8 mouse cellular contexts compared by ENCODE assay signal in genomic region chr17:31833752-31834151, GRCm38 (mm10). TPM values are rescaled to one million over a fixed set of nuclear protein-coding genes. Genes with fewer than 3 reads are reported as not detected.
DNase-seq lines count a peak whose midpoint lies in the region; ATAC-seq and TF ChIP-seq lines count a peak whose summit lies in the region.

No protein-coding gene starts in this region.

- TF ChIP-seq CTCF in thymus, adult 2 months (IDR thresholded peaks at IDR 0.05; ENCODE audit: borderline replicate concordance, control insufficient read depth, extremely low read depth, insufficient read depth, low read length, poor library complexity) = no peak

- ATAC-seq in liver, embryonic 13.5 days (ENCODE audit: low read depth) = no peak

- DNase-seq in adrenal gland, adult (ENCODE audit: inconsistent age in 2 of 2, low spot score in 1 of 2) = peak; percentile 44 to 69
- no peak for DNase-seq in adrenal gland, adult 18-20 months (ENCODE audit: low spot score in 2 of 2)
- DNase-seq in thymus, adult 2 months = no peak
- DNase-seq in thymus, postnatal 0 days (ENCODE audit: low spot score) = no peak
- no peak for DNase-seq in liver, embryonic 13.5 days
- peak; percentile 43 for DNase-seq in urinary bladder, postnatal 25 days (ENCODE audit: low spot score)
- no peak for DNase-seq in frontal cortex, postnatal 10 days (ENCODE audit: low spot score in 2 of 2)
- no peak for DNase-seq in frontal cortex, postnatal 25 days (ENCODE audit: low spot score in 2 of 2)

- H3K9me3 ChIP-seq in liver, embryonic 13.5 days (replicated peaks) = no peaks in the 10 kb centered on the region

- TF ChIP-seq POLR2A in thymus, adult 2 months (IDR thresholded peaks at IDR 0.05; ENCODE audit: control insufficient read depth, extremely low read depth, insufficient read depth, low read length, poor library complexity) = no peak

- H3K4me3 ChIP-seq in thymus, adult 2 months (ENCODE audit: control insufficient read depth, insufficient read depth, low read length) = no peak overlapping the region
- H3K4me3 ChIP-seq in liver, embryonic 13.5 days (replicated peaks) = no peak overlapping the region

- peak overlapping the region; percentile 43; the same call in 1 of the 2 replicates for H3K27ac ChIP-seq in thymus, adult 2 months (ENCODE audit: control insufficient read depth, insufficient read depth, low read length)
- H3K27ac ChIP-seq in liver, embryonic 13.5 days = peak overlapping the region; percentile 29; the same call in 1 of the 2 replicates

- peaks cover 40% of the 10 kb centered on the region for H3K4me1 ChIP-seq in thymus, adult 2 months (replicated peaks; ENCODE audit: control insufficient read depth, insufficient read depth, low read length)
- H3K4me1 ChIP-seq in liver, embryonic 13.5 days (replicated peaks) = peaks cover 35% of the 10 kb centered on the region

- H3K27me3 ChIP-seq in thymus, adult 2 months (ENCODE audit: control insufficient read depth, insufficient read depth, low read length) = no peaks in the 10 kb centered on the region
- no peaks in the 10 kb centered on the region for H3K27me3 ChIP-seq in liver, embryonic 13.5 days

- H3K36me3 ChIP-seq in thymus, adult 2 months (ENCODE audit: control insufficient read depth, insufficient read depth, low read length) = no peaks in the 10 kb centered on the region
- H3K36me3 ChIP-seq in liver, embryonic 13.5 days = no peaks in the 10 kb centered on the region

- no peak overlapping the region for H3K4me2 ChIP-seq in liver, embryonic 13.5 days

- WGBS in thymus, adult 2 months = 29% methylated on average over 7 of the region's 7 CpGs
- 21% methylated on average over 7 of the region's 7 CpGs for WGBS in liver, embryonic 13.5 days (ENCODE audit: insufficient replicate concordance)

- H3K9ac ChIP-seq in liver, embryonic 13.5 days = no peak overlapping the region

RNA-seq across cellular contexts. Expression of gene Sik1, which starts 21.9 kb away (rescaled TPM):
- 10 to 100 TPM; 41.3 to 81.9 TPM for total RNA-seq in adrenal gland, adult 18-20 months (2021)
- 36.8 and 42.3 TPM in 2 replicates for polyA plus RNA-seq in thymus, adult 2 months (2012; rRNA removed)
- 12.4 and 14.2 TPM in 2 replicates for polyA plus RNA-seq in thymus, postnatal 0 days (2015; fragmentation: Nextera tagmentation; extraction: Ambion mirVana)
- 3.6 and 3.9 TPM in 2 replicates for polyA plus RNA-seq in liver, embryonic 13.5 days (2015; fragmentation: Nextera tagmentation; extraction: Ambion mirVana)

Comparison
In these comparisons a context has a peak if more than half of its experiments do, and no peak if none do; other contexts are left out.
1. DNase-seq: peak in adrenal gland, adult (2 of 2) and urinary bladder, postnatal 25 days (single experiment); none in adrenal gland, adult 18-20 months (0 of 2), thymus, adult 2 months (single experiment), thymus, postnatal 0 days (single experiment), liver, embryonic 13.5 days (single experiment), frontal cortex, postnatal 10 days (0 of 2) and frontal cortex, postnatal 25 days (0 of 2).